Mouse (Mus musculus): ENCODE results near the gene Sult6b2. TPM values are rescaled to one million over a fixed set of nuclear protein-coding genes. Genes with fewer than 3 reads are reported as not detected.
A peak's percentile ranks its signal among the peaks of the same experiment; 100 is the strongest.

The Sult6b2 gene
- polyA plus RNA-seq, 1 experiment from 2014 or later, result not detected

GRCm38 (mm10) chr6:142758562-142758961, 45.7 kb downstream of the Sult6b2 start:
- H3K27ac ChIP-seq, result no peak overlapping the region
- H3K36me3 ChIP-seq, result peaks cover 18% of the 10 kb centered on the region
- peaks cover 22% of the 10 kb centered on the region for H3K4me1 ChIP-seq
- H3K4me3 ChIP-seq, result no peak overlapping the region
- WGBS, result 94% methylated on average over 6 of the region's 6 CpGs
- peaks cover 27% of the 10 kb centered on the region for H3K27me3 ChIP-seq (ENCODE audit: low read depth, poor library complexity, severe bottlenecking)
- no peak for DNase-seq (ENCODE audit: low spot score)
- no peaks in the 10 kb centered on the region for H3K9me3 ChIP-seq (replicated peaks)

GRCm38 (mm10) chr6:142757976-142758375, 46.3 kb downstream of the Sult6b2 start:
- Histone ChIP-seq H3K4me3 (peak overlapping the region; percentile 92; the same call in 1 of the 2 replicates), H3K27me3 (ENCODE audit: low read depth, poor library complexity, severe bottlenecking) (peaks cover 33% of the 10 kb centered on the region), H3K9me3 (replicated peaks) (no peaks in the 10 kb centered on the region), H3K36me3 (peaks cover 18% of the 10 kb centered on the region), H3K27ac (no peak overlapping the region), H3K4me1 (peaks cover 22% of the 10 kb centered on the region)
- WGBS, result 92% methylated on average over 6 of the region's 6 CpGs
- DNase-seq (ENCODE audit: low spot score), result no peak

GRCm38 (mm10) chr6:142757334-142757965, 46.9 kb downstream of the Sult6b2 start:
- H3K36me3 ChIP-seq, result peaks cover 18% of the 10 kb centered on the region
- H3K27ac ChIP-seq, result peak overlapping the region; percentile 93
- WGBS, result 59% methylated on average over 10 of the region's 10 CpGs
- peaks cover 35% of the 10 kb centered on the region for H3K27me3 ChIP-seq (ENCODE audit: low read depth, poor library complexity, severe bottlenecking)
- peak overlapping the region; percentile 92 for H3K4me3 ChIP-seq
- H3K4me1 ChIP-seq, result peaks cover 22% of the 10 kb centered on the region
- no peak for DNase-seq (ENCODE audit: low spot score)
- H3K9me3 ChIP-seq (replicated peaks), result no peaks in the 10 kb centered on the region

GRCm38 (mm10) chr6:142756507-142757333, 47.6 kb downstream of the Sult6b2 start, which contains the start of gene Cmas:
Cmas (plus strand) TSS chr6:142756686.
- Histone ChIP-seq H3K9me3 (replicated peaks) (no peaks in the 10 kb centered on the region), H3K27me3 (ENCODE audit: low read depth, poor library complexity, severe bottlenecking) (peaks cover 35% of the 10 kb centered on the region), H3K27ac (peak within 1 kb of the TSS; percentile 93), H3K36me3 (peaks cover 18% of the 10 kb centered on the region), H3K4me3 (peak within 1 kb of the TSS; percentile 92), H3K4me1 (peaks cover 22% of the 10 kb centered on the region)
- peak; percentile 93 for DNase-seq (ENCODE audit: low spot score)
- under 1% methylated on average over 63 of the region's 68 CpGs for WGBS

- Histone ChIP-seq H3K27me3 (ENCODE audit: low read depth, poor library complexity, severe bottlenecking) (peaks cover 35% of the 10 kb centered on the region), H3K27ac (no peak overlapping the region), H3K4me1 (peaks cover 13% of the 10 kb centered on the region), H3K4me3 (no peak overlapping the region), H3K36me3 (no peaks in the 10 kb centered on the region), H3K9me3 (replicated peaks) (no peaks in the 10 kb centered on the region)
- WGBS, result 38% methylated on average over 14 of the region's 14 CpGs
- no peak for DNase-seq (ENCODE audit: low spot score)
Measured at GRCm38 (mm10) chr6:142752331-142753246, 51.7 kb downstream of the Sult6b2 start.

- H3K27ac ChIP-seq, result no peak overlapping the region
- H3K9me3 ChIP-seq (replicated peaks), result no peaks in the 10 kb centered on the region
- WGBS, result 48% methylated on average over 9 of the region's 9 CpGs
- no peak for DNase-seq (ENCODE audit: low spot score)
- H3K36me3 ChIP-seq, result no peaks in the 10 kb centered on the region
- H3K4me1 ChIP-seq, result 0 out of 2 replicates have a peak, but pooled peaks cover 3% of the 10 kb centered on the region
- H3K4me3 ChIP-seq, result no peak overlapping the region
- peaks cover 35% of the 10 kb centered on the region for H3K27me3 ChIP-seq (ENCODE audit: low read depth, poor library complexity, severe bottlenecking)
Measured at GRCm38 (mm10) chr6:142751365-142751764, 52.9 kb downstream of the Sult6b2 start.

- H3K27me3 ChIP-seq (ENCODE audit: low read depth, poor library complexity, severe bottlenecking), result peaks cover 4% of the 10 kb centered on the region; the same call in 1 of the 2 replicates
- H3K27ac ChIP-seq, result no peak overlapping the region
- 85% methylated on average over 8 of the region's 8 CpGs for WGBS
- no peaks in the 10 kb centered on the region for H3K36me3 ChIP-seq
- no peaks in the 10 kb centered on the region for H3K9me3 ChIP-seq (replicated peaks)
- DNase-seq (ENCODE audit: low spot score), result no peak
- no peak overlapping the region for H3K4me3 ChIP-seq
- no peaks in the 10 kb centered on the region for H3K4me1 ChIP-seq
Measured at GRCm38 (mm10) chr6:142748057-142748708, 56.1 kb downstream of the Sult6b2 start.

GRCm38 (mm10) chr6:142747165-142747564, 57.1 kb downstream of the Sult6b2 start:
- no peaks in the 10 kb centered on the region for H3K9me3 ChIP-seq (replicated peaks)
- no peak for DNase-seq (ENCODE audit: low spot score)
- no peak overlapping the region for H3K4me3 ChIP-seq
- no peaks in the 10 kb centered on the region for H3K36me3 ChIP-seq
- no peaks in the 10 kb centered on the region for H3K4me1 ChIP-seq
- H3K27ac ChIP-seq, result no peak overlapping the region
- 83% methylated on average over 2 of the region's 2 CpGs for WGBS
- H3K27me3 ChIP-seq (ENCODE audit: low read depth, poor library complexity, severe bottlenecking), result no peaks in the 10 kb centered on the region

- 85% methylated on average over 7 of the region's 7 CpGs for WGBS
- no peaks in the 10 kb centered on the region for H3K36me3 ChIP-seq
- no peaks in the 10 kb centered on the region for H3K4me1 ChIP-seq
- no peaks in the 10 kb centered on the region for H3K27me3 ChIP-seq (ENCODE audit: low read depth, poor library complexity, severe bottlenecking)
- no peak for DNase-seq (ENCODE audit: low spot score)
- no peak overlapping the region for H3K27ac ChIP-seq
- H3K4me3 ChIP-seq, result no peak overlapping the region
- no peaks in the 10 kb centered on the region for H3K9me3 ChIP-seq (replicated peaks)
Measured at GRCm38 (mm10) chr6:142746765-142747164, 57.5 kb downstream of the Sult6b2 start.

- Histone ChIP-seq H3K4me3 (no peak overlapping the region), H3K27me3 (ENCODE audit: low read depth, poor library complexity, severe bottlenecking) (no peaks in the 10 kb centered on the region), H3K27ac (no peak overlapping the region), H3K4me1 (no peaks in the 10 kb centered on the region), H3K36me3 (no peaks in the 10 kb centered on the region), H3K9me3 (replicated peaks) (no peaks in the 10 kb centered on the region)
- DNase-seq (ENCODE audit: low spot score), result no peak
- 91% methylated on average over 5 of the region's 5 CpGs for WGBS
Measured at GRCm38 (mm10) chr6:142745484-142745883, 58.8 kb downstream of the Sult6b2 start.

GRCm38 (mm10) chr6:142743193-142743592, 61.1 kb downstream of the Sult6b2 start:
- DNase-seq (ENCODE audit: low spot score), result no peak
- no peaks in the 10 kb centered on the region for H3K4me1 ChIP-seq
- 69% methylated on average over 4 of the region's 4 CpGs for WGBS
- H3K27ac ChIP-seq, result no peak overlapping the region
- H3K9me3 ChIP-seq (replicated peaks), result no peaks in the 10 kb centered on the region
- H3K36me3 ChIP-seq, result no peaks in the 10 kb centered on the region
- H3K27me3 ChIP-seq (ENCODE audit: low read depth, poor library complexity, severe bottlenecking), result no peaks in the 10 kb centered on the region
- H3K4me3 ChIP-seq, result no peak overlapping the region

GRCm38 (mm10) chr6:142741763-142742162, 62.5 kb downstream of the Sult6b2 start:
- no peaks in the 10 kb centered on the region for H3K4me1 ChIP-seq
- H3K9me3 ChIP-seq (replicated peaks), result no peaks in the 10 kb centered on the region
- no peak for DNase-seq (ENCODE audit: low spot score)
- H3K36me3 ChIP-seq, result no peaks in the 10 kb centered on the region
- no peak overlapping the region for H3K4me3 ChIP-seq
- 86% methylated on average over 6 of the region's 6 CpGs for WGBS
- no peaks in the 10 kb centered on the region for H3K27me3 ChIP-seq (ENCODE audit: low read depth, poor library complexity, severe bottlenecking)
- H3K27ac ChIP-seq, result no peak overlapping the region

Measured in limb, embryonic 10.5 days (tissue).